Mouse (Mus musculus): ENCODE results near the gene Lctl.

- TF ChIP-seq CTCF (IDR thresholded peaks at IDR 0.05; ENCODE audit: low read depth, low read length) = no peak
- no peak for TF ChIP-seq POLR2A (IDR thresholded peaks at IDR 0.05; ENCODE audit: borderline replicate concordance, low read depth, low read length)
These were observed 43.5 kb downstream of the Lctl start for GRCm38 (mm10) chr9:64160471-64160870.
